ENCODE assay signal across 9 mouse cellular contexts in the genomic region with DNA sequence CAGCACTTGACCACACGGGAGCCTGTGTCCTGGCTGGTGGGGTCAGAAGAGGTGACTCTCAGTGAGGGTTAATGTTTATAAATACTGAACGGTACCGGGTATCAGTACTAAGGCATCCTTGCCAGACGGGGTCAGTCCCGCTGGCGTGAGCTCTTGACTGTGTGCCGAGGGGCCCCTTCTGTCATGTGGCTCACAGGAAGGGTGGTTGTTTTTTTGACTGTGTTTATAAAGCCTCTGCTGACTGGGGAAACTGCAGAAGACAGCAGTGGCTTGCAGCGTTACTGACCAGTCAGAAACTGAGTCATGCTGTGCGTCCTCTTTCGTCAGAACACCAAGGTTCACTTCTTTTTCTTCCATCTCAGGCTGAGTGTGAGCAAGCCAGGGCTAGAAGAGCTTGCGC.
DNase-seq lines count a peak whose midpoint lies in the region; ATAC-seq and TF ChIP-seq lines count a peak whose summit lies in the region.
"Had no signal": no experiment of that assay in that cellular context is flagged by ENCODE, and none has a peak within 500 bp of the region (broad histone marks: within the 10 kb centered on the region; RNA-seq: fewer than 3 reads in every experiment).

No protein-coding gene starts in this region.

- TF ChIP-seq EP300 in liver, postnatal 0 days (IDR thresholded peaks at IDR 0.05; ENCODE audit: low read depth), result no peak

- peaks cover 10% of the 10 kb centered on the region; the same call in 1 of the 2 replicates for H3K4me1 ChIP-seq in liver, postnatal 0 days (ENCODE audit: insufficient read depth)
- no peaks in the 10 kb centered on the region for H3K4me1 ChIP-seq in forebrain, embryonic 13.5 days
- peaks cover 4% of the 10 kb centered on the region; the same call in 1 of the 2 replicates for H3K4me1 ChIP-seq in hindbrain, embryonic 10.5 days (replicated peaks)

- DNase-seq in ovary, postnatal 36 days (ENCODE audit: low spot score), result peak; percentile 23
- DNase-seq in ovary, postnatal 14 days (ENCODE audit: low spot score), result no peak
- peak; percentile 63 to 65 for DNase-seq in heart, postnatal 14 days
- peak; percentile 31 for DNase-seq in liver, postnatal 0 days
- peak; percentile 73 for DNase-seq in yolk sac, embryonic 10.5 days (ENCODE audit: low spot score)
- DNase-seq in hindbrain, embryonic 10.5 days (ENCODE audit: low spot score), result no peak
- no peak for DNase-seq in neural tube, embryonic 10.5 days (ENCODE audit: extremely low spot score, low spot score)

- H3K4me3 ChIP-seq in liver, postnatal 0 days (ENCODE audit: low read depth, low read length), result no peak overlapping the region
- H3K4me3 ChIP-seq in forebrain, embryonic 13.5 days, result no peak overlapping the region
- no peak overlapping the region for H3K4me3 ChIP-seq in hindbrain, embryonic 10.5 days

- H3K9me3 ChIP-seq in liver, postnatal 0 days (ENCODE audit: low read length), result no peaks in the 10 kb centered on the region
- no peaks in the 10 kb centered on the region for H3K9me3 ChIP-seq in forebrain, embryonic 13.5 days (replicated peaks)
- H3K9me3 ChIP-seq in hindbrain, embryonic 10.5 days, result no peaks in the 10 kb centered on the region

- no peak overlapping the region for H3K9ac ChIP-seq in liver, postnatal 0 days (replicated peaks)
- no peak overlapping the region for H3K9ac ChIP-seq in forebrain, embryonic 13.5 days
- H3K9ac ChIP-seq: liver, embryonic 14.5 days had no signal

- peak overlapping the region; percentile 39; the same call in 1 of the 2 replicates for H3K27ac ChIP-seq in liver, postnatal 0 days (ENCODE audit: low read depth)
- H3K27ac ChIP-seq in forebrain, embryonic 13.5 days, result no peak overlapping the region
- H3K27ac ChIP-seq in hindbrain, embryonic 10.5 days, result no peak overlapping the region; the same call in 1 of the 2 replicates
- H3K27ac ChIP-seq: liver, embryonic 14.5 days had no signal

- H3K36me3 ChIP-seq in liver, postnatal 0 days (replicated peaks; ENCODE audit: insufficient read depth, low read length), result no peaks in the 10 kb centered on the region
- no peaks in the 10 kb centered on the region for H3K36me3 ChIP-seq in forebrain, embryonic 13.5 days (ENCODE audit: poor library complexity, severe bottlenecking)
- no peaks in the 10 kb centered on the region for H3K36me3 ChIP-seq in hindbrain, embryonic 10.5 days

- peak; percentile 36 for ATAC-seq in liver, postnatal 0 days
- ATAC-seq in forebrain, embryonic 13.5 days, result no peak

- WGBS in liver, postnatal 0 days (ENCODE audit: insufficient replicate concordance), result 40% methylated on average over 11 of the region's 11 CpGs
- 85% methylated on average over 11 of the region's 11 CpGs for WGBS in forebrain, embryonic 13.5 days
- WGBS in hindbrain, embryonic 10.5 days, result 63% methylated on average over 11 of the region's 11 CpGs

- TF ChIP-seq CTCF in liver, postnatal 0 days (IDR thresholded peaks at IDR 0.05; ENCODE audit: low read depth), result no peak

- intact Hi-C loops in heart, postnatal 14 days (cut with DNase I), result loop anchor here (5.0 kb wide), 1 partner anchor 150 kb away; no protein-coding TSS in a partner anchor

- H3K27me3 ChIP-seq in liver, postnatal 0 days (ENCODE audit: insufficient read depth, low read length), result no peaks in the 10 kb centered on the region
- no peaks in the 10 kb centered on the region for H3K27me3 ChIP-seq in forebrain, embryonic 13.5 days
- H3K27me3 ChIP-seq in hindbrain, embryonic 10.5 days (ENCODE audit: insufficient read depth, poor library complexity, severe bottlenecking), result no peaks in the 10 kb centered on the region

- H3K4me2 ChIP-seq in liver, postnatal 0 days (ENCODE audit: low read depth, low read length), result no peak overlapping the region
- H3K4me2 ChIP-seq in forebrain, embryonic 13.5 days, result no peak overlapping the region

Comparison
In these comparisons a context has a peak if more than half of its experiments do, and no peak if none do; other contexts are left out.
1. DNase-seq: peak in ovary, postnatal 36 days (single experiment), heart, postnatal 14 days (2 of 2), liver, postnatal 0 days (single experiment) and yolk sac, embryonic 10.5 days (single experiment); none in ovary, postnatal 14 days (single experiment), hindbrain, embryonic 10.5 days (single experiment) and neural tube, embryonic 10.5 days (single experiment).